Mouse (Mus musculus) gastrocnemius, adult 18-20 months (tissue): ENCODE data around the gene Nrap. TPM values are rescaled to one million over a fixed set of nuclear protein-coding genes. Genes with fewer than 3 reads are reported as not detected.
"Not testable (repeated sequence)": the region's sequence is repeated elsewhere in the genome, so short reads cannot be mapped to it uniquely, and the experiment has no call there.

ENCODE experiments used
- DNase-seq: peaks from one replicate; pipeline ENCODE4 v3.0.0; 2021; ENCODE audit warnings: low spot score
- total RNA-seq, 2 experiments: library from RNA; stranded (reverse); gene quantifications; 2 replicates each; pipeline ENCODE4 v1.2.3; 2021

Nrap gene
- total RNA-seq, 2 experiments from 2014 or later: 1,001 to 1,024 TPM

- no peak for DNase-seq
Measured at GRCm38 (mm10) chr19:56366168-56366567, 23.7 kb downstream of the Nrap start.

DNA sequence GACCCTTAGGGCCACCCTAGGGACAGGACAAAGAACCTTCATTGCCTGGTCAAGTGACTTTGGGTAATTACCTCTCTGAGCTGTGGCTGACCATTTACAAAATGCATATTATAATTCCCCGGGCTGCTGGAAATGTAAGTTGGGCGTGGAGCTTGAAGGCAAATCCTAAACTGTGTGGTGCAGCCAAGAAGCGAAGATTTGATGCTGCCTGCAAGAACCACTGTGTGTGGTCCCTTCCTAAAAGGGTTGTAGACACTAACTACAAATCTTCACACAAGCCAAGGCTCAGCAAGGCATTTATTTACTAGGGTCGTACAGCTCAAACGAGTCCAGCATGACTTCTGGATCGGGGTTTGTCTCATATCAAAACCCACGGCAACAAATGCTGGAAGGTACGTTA, 25.3 kb downstream of the Nrap start:
- DNase-seq: no peak

- DNase-seq: no peak
Measured at GRCm38 (mm10) chr19:56363721-56364460, 25.9 kb downstream of the Nrap start.

DNA sequence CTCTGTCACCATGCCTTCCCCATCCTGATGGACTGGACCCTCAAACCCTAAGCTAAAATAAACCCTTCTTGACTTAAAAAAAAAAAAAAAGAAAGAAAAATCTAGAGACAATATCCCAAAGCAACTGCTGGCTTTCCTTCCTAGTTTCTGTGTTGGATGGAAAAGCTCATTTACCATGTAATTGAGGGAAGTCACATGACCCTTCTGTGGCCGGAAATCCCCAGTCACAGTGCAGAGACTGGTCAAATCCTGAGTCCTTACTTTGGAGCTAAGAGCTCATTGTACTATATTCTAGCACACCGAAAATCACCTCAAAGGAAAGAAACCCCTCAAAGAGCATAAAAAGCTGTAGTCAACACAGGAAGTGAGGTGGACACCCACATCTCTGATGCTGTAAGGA, 30.9 kb downstream of the Nrap start:
- DNase-seq: no peak

DNA sequence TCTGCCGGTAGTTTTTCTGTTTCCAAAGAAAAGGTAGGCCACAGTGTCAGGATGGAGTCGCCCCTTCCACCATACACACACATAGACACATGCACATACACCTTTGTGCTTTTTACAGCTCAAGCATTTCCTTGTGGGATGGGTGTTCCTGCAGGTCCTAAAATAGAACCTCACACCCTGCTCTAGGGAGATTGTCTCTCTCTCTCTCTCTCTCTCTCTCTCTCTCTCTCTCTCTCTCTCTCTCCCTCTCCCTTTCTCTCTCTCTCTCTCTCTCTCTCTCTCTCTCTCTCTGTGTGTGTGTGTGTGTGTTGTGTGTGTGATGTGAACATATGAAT, 32.5 kb downstream of the Nrap start:
- DNase-seq: not testable (repeated sequence)

DNA sequence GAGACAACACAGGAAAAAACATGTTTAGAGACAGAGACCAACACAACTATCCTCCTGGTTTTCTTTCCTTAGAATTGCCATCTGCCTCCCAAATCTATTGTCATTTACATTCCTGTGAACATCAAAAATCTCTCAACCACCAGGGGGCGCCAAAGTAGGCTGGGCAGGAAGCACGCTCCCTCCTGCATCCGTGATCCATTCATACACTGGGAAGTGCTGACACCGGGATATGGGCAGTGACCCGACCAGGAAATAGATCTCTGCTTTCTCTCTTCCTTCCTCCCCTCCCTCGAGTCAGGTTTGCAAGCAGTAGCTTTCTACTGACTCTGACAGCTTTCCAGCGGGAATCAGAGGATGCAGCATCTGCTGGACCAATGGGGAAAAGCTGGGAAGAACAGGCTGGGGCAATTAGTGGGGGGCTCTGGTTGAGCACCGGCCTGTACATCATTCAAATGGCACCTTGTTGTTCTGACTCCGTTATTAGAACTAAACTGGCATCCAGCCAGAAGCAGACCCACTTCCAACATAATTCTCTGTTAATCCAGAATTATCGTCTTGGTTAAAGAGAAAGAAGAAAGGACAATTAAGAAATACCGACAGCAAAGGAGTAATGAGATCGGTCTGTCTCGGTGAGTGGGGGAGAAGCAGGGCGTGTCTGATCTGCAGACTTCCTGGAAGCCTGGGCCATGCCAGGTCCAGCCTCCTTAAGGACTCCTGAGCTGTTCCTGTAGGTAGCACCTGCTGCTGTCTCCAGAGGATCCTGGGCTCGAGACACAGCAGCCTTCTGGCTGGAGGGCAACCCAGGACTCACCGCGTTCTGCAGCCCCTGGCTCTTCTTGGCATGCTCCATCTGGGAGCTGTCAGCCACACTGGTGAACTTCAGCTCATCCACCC, 33.1 kb downstream of the Nrap start:
- DNase-seq: peak; percentile 80

- no peak for DNase-seq
Measured at GRCm38 (mm10) chr19:56355201-56355600, 34.6 kb downstream of the Nrap start.

DNA sequence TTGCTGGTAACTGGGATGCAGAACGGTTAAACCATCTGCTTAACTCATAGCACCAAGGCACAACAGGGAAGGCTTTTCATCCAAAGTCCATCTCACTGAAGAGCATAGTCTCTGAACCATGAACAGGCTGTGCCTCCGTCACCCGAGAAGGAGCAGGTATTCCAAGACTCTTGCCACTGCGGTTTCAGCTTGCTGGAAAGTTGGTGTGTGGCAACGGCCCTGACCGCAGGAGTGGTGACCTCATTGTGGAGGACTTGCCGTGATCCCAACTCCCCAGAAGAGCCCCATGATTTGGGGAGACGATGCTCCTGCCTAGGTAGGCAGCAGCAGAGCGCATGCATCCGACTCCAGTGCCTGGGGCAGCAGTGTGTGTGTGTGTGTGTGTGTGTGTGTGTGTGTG, 36.1 kb downstream of the Nrap start:
- DNase-seq: no peak

- no peak for DNase-seq
Measured at GRCm38 (mm10) chr19:56349295-56349694, 40.5 kb downstream of the Nrap start.

DNA sequence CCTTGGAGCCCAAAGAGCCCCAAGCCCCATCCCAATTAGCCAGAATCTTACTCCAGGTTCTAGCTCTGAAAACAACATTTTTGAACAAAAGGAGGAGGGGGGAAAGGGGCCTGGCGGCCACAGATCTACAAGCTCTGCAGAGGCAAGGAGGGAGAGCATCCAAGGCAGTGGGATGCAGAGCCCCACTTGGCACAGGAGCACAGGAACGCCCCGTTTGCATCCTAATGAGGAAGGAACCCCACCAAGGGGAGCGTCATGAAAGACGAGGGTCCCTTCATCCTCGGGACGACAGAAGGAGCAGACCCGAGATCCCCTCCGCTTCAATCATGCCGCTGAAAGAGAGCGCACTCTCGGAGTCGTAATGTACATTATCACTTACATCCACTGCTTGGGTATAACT, 43.1 kb downstream of the Nrap start:
- DNase-seq: no peak

- no peak for DNase-seq
Measured at GRCm38 (mm10) chr19:56346016-56346415, 43.8 kb downstream of the Nrap start.

DNA sequence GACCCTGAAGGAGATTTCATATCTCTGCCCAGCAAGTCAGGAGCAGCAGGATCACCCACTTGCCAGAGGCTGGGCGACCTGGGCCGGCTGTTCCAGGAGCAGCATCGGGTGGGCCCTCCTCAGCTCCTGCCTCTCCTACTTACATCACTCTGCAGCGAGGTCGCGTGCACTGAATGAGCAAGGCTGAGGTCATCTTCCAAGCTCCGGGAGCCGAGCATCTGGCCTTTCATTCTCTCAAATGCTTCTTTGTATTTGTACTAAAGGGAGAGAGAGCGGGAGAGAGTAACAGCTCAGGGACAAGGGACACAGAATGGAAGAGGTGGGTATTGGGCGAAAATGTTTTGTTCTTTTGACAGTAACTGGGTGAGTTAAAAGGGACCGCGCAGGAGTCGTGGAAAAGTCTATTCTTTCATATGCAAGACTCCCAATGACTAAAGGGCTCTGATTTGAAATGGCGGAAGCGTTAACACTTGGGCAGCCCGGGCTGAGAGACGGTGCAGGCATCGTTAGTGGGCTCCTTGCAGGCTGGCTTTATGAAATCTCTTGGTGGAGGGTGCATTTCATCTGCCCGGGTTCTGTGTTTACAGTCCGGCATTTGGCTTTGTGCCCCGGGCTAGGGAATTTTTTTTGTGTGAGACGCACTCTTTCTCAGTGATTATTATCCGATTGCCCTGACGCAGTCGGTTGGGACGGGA, 45.8 kb downstream of the Nrap start:
- no peak for DNase-seq

GRCm38 (mm10) chr19:56342006-56342405, 47.8 kb downstream of the Nrap start:
- DNase-seq: peak; percentile 86

- DNase-seq: peak; percentile 47
Measured at GRCm38 (mm10) chr19:56336826-56337225, 53.0 kb downstream of the Nrap start.

GRCm38 (mm10) chr19:56336321-56336720, 53.5 kb downstream of the Nrap start:
- no peak for DNase-seq

- DNase-seq: no peak
Measured at GRCm38 (mm10) chr19:56326243-56326855, 63.5 kb downstream of the Nrap start.

DNA sequence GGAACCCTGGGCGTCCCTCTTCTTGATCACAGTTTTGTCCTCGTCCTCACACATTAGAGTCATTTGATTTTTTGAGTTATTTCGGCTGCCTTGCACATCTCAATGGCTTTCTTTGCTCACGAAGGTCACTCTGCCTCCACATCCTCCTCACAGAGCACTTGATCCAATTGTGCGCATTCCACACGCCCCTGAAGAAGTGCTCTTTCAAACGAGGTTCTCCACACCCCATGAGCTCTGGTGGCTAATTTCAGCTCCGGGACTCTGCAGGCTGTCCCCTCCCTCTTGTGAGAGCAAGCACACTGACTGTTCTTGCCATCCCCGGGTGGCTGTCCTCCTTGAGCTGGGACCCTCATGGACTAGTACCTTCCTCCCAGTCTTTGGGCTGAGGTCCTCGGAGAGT, 64.2 kb downstream of the Nrap start:
- no peak for DNase-seq

GRCm38 (mm10) chr19:56321303-56321920, 68.4 kb downstream of the Nrap start:
- no peak for DNase-seq

GRCm38 (mm10) chr19:56320186-56320860, 69.5 kb downstream of the Nrap start:
- no peak for DNase-seq

DNA sequence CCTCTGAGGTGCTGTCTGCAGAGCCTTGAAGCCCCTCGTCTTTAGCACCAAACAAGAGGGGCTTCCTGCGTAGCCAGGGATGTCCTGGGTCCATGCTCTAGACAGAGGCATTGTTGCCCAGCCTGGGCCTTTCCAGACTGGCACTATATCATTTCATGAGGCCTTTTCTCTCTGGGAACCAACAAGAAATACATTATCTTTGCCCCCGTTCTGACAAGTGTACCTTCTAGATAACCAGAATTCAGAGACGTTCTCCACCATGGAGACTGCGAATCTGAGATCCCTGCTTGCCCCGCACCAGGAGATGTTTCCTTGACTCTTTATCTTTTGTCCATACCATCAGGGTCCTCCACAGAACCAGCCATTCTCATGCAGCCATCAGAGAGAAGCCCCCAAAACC, 70.2 kb downstream of the Nrap start:
- DNase-seq: no peak

DNA sequence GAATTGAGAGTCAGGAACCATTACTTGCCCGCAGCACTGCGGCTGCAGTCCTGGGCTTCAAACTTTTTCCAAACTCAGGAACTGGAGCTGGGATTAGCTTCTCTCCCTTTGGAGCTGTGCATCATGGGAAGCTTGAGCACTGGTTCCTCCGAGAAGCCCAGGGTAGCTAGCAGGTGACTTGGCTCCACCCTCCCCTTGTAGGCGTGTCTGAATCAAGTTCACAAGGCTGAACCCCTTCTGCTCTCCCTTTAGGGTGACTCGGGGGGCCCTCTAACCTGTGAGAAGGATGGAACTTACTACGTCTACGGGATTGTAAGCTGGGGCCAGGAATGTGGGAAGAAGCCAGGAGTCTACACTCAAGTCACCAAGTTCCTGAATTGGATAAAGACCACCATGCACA, 70.6 kb downstream of the Nrap start:
- no peak for DNase-seq
